Mouse (Mus musculus) ovary, adult 2 months (tissue): Measurements from ENCODE around the gene Zkscan6. TPM values are rescaled to one million over a fixed set of nuclear protein-coding genes. Genes with fewer than 3 reads are reported as not detected.

Experiments used
- polyA plus RNA-seq: library from polyadenylated mRNA; depleted of rRNA; stranded (reverse); fragments of >200 nt; gene quantifications from 2 replicates; pipeline ENCODE4 v1.2.3, GENCODE M21; 2012; rRNA removed

The Zkscan6 gene
- polyA plus RNA-seq = 3.9 and 4.9 TPM in 2 replicates

GRCm38 (mm10) chr11:65806909-65807504 is at the start of gene Zkscan6:
Zkscan6 (plus strand) TSS chr11:65807175.

GRCm38 (mm10) chr11:65788154-65788553 is 18.8 kb upstream of the Zkscan6 start, which contains the start of gene Map2k4:
Map2k4 (minus strand) TSS chr11:65788297.

Other genes starting within 250 kb of the Zkscan6 start
- 15.5 and 17.9 TPM in 2 replicates for gene Map2k4, start 18.9 kb upstream of the Zkscan6 start, polyA plus RNA-seq